Mouse (Mus musculus): Measurements from ENCODE around the gene Calcr. TPM values are rescaled to one million over a fixed set of nuclear protein-coding genes. Genes with fewer than 3 reads are reported as not detected.

The Calcr gene
- 0.31 and 0.41 TPM in 2 replicates for polyA plus RNA-seq (2012; rRNA removed)

GRCm38 (mm10) chr6:3764230-3764764, at the start of gene Calcr:
Gene Calcr (minus strand): TSS chr6:3764714.
- TF ChIP-seq POLR2A (IDR thresholded peaks at IDR 0.05; ENCODE audit: control insufficient read depth, extremely low read depth, insufficient read depth, low read length, poor library complexity) (no peak), CTCF (IDR thresholded peaks at IDR 0.05; ENCODE audit: borderline replicate concordance, control insufficient read depth, extremely low read depth, insufficient read depth, low read length, poor library complexity) (no peak)
- WGBS: 12% methylated on average over 12 of the region's 12 CpGs
- Histone ChIP-seq H3K27ac (ENCODE audit: control insufficient read depth, insufficient read depth, low read length) (no peak within 1 kb of the TSS), H3K4me3 (ENCODE audit: control insufficient read depth, insufficient read depth, low read length) (no peak within 1 kb of the TSS), H3K4me1 (replicated peaks; ENCODE audit: control insufficient read depth, insufficient read depth, low read length) (no peaks in the 10 kb centered on the region), H3K27me3 (ENCODE audit: control insufficient read depth, insufficient read depth, low read length) (no peaks in the 10 kb centered on the region; the same call in 1 of the 2 replicates), H3K36me3 (ENCODE audit: control insufficient read depth, insufficient read depth, low read length) (no peaks in the 10 kb centered on the region)
- DNase-seq: no peak

GRCm38 (mm10) chr6:3767485-3767884, 3.0 kb upstream of the Calcr start:
- Histone ChIP-seq H3K4me1 (replicated peaks; ENCODE audit: control insufficient read depth, insufficient read depth, low read length) (no peaks in the 10 kb centered on the region), H3K4me3 (ENCODE audit: control insufficient read depth, insufficient read depth, low read length) (no peak overlapping the region), H3K27ac (ENCODE audit: control insufficient read depth, insufficient read depth, low read length) (no peak overlapping the region), H3K27me3 (ENCODE audit: control insufficient read depth, insufficient read depth, low read length) (no peaks in the 10 kb centered on the region; the same call in 1 of the 2 replicates), H3K36me3 (ENCODE audit: control insufficient read depth, insufficient read depth, low read length) (no peaks in the 10 kb centered on the region)
- DNase-seq: no peak
- WGBS: 83% methylated on average over 2 of the region's 2 CpGs
- no peak for TF ChIP-seq POLR2A (IDR thresholded peaks at IDR 0.05; ENCODE audit: control insufficient read depth, extremely low read depth, insufficient read depth, low read length, poor library complexity)
- no peak for TF ChIP-seq CTCF (IDR thresholded peaks at IDR 0.05; ENCODE audit: borderline replicate concordance, control insufficient read depth, extremely low read depth, insufficient read depth, low read length, poor library complexity)

- Histone ChIP-seq H3K36me3 (ENCODE audit: control insufficient read depth, insufficient read depth, low read length) (no peaks in the 10 kb centered on the region), H3K4me3 (ENCODE audit: control insufficient read depth, insufficient read depth, low read length) (no peak overlapping the region), H3K27ac (ENCODE audit: control insufficient read depth, insufficient read depth, low read length) (no peak overlapping the region), H3K4me1 (replicated peaks; ENCODE audit: control insufficient read depth, insufficient read depth, low read length) (no peaks in the 10 kb centered on the region), H3K27me3 (ENCODE audit: control insufficient read depth, insufficient read depth, low read length) (no peaks in the 10 kb centered on the region; the same call in 1 of the 2 replicates)
- DNase-seq: no peak
- TF ChIP-seq CTCF (IDR thresholded peaks at IDR 0.05; ENCODE audit: borderline replicate concordance, control insufficient read depth, extremely low read depth, insufficient read depth, low read length, poor library complexity): no peak
- TF ChIP-seq POLR2A (IDR thresholded peaks at IDR 0.05; ENCODE audit: control insufficient read depth, extremely low read depth, insufficient read depth, low read length, poor library complexity): no peak
- WGBS: 3% methylated on average over 39 of the region's 39 CpGs
Observed at GRCm38 (mm10) chr6:3763171-3763967, 1.1 kb downstream of the Calcr start.

- H3K36me3 ChIP-seq (ENCODE audit: control insufficient read depth, insufficient read depth, low read length): no peaks in the 10 kb centered on the region
- TF ChIP-seq CTCF (IDR thresholded peaks at IDR 0.05; ENCODE audit: borderline replicate concordance, control insufficient read depth, extremely low read depth, insufficient read depth, low read length, poor library complexity): no peak
- no peak for TF ChIP-seq POLR2A (IDR thresholded peaks at IDR 0.05; ENCODE audit: control insufficient read depth, extremely low read depth, insufficient read depth, low read length, poor library complexity)
- 81% methylated on average over 3 of the region's 3 CpGs for WGBS
- H3K4me1 ChIP-seq (replicated peaks; ENCODE audit: control insufficient read depth, insufficient read depth, low read length): no peaks in the 10 kb centered on the region
- no peak overlapping the region for H3K4me3 ChIP-seq (ENCODE audit: control insufficient read depth, insufficient read depth, low read length)
- DNase-seq: no peak
- H3K27me3 ChIP-seq (ENCODE audit: control insufficient read depth, insufficient read depth, low read length): no peaks in the 10 kb centered on the region
- H3K27ac ChIP-seq (ENCODE audit: control insufficient read depth, insufficient read depth, low read length): no peak overlapping the region
Observed at GRCm38 (mm10) chr6:3751576-3751975, 12.9 kb downstream of the Calcr start.

GRCm38 (mm10) chr6:3749624-3750023, 14.9 kb downstream of the Calcr start:
- Histone ChIP-seq H3K36me3 (ENCODE audit: control insufficient read depth, insufficient read depth, low read length) (no peaks in the 10 kb centered on the region), H3K27ac (ENCODE audit: control insufficient read depth, insufficient read depth, low read length) (no peak overlapping the region), H3K4me3 (ENCODE audit: control insufficient read depth, insufficient read depth, low read length) (no peak overlapping the region), H3K27me3 (ENCODE audit: control insufficient read depth, insufficient read depth, low read length) (no peaks in the 10 kb centered on the region), H3K4me1 (replicated peaks; ENCODE audit: control insufficient read depth, insufficient read depth, low read length) (no peaks in the 10 kb centered on the region)
- 18% methylated on average over 5 of the region's 5 CpGs for whole genome bisulfite sequencing
- DNase-seq: no peak
- no peak for TF ChIP-seq POLR2A (IDR thresholded peaks at IDR 0.05; ENCODE audit: control insufficient read depth, extremely low read depth, insufficient read depth, low read length, poor library complexity)
- TF ChIP-seq CTCF (IDR thresholded peaks at IDR 0.05; ENCODE audit: borderline replicate concordance, control insufficient read depth, extremely low read depth, insufficient read depth, low read length, poor library complexity): no peak

GRCm38 (mm10) chr6:3745546-3745945, 19.0 kb downstream of the Calcr start:
- WGBS: 13% methylated on average over 2 of the region's 2 CpGs
- H3K27ac ChIP-seq (ENCODE audit: control insufficient read depth, insufficient read depth, low read length): no peak overlapping the region
- H3K4me1 ChIP-seq (replicated peaks; ENCODE audit: control insufficient read depth, insufficient read depth, low read length): no peaks in the 10 kb centered on the region
- no peaks in the 10 kb centered on the region for H3K36me3 ChIP-seq (ENCODE audit: control insufficient read depth, insufficient read depth, low read length)
- no peak overlapping the region for H3K4me3 ChIP-seq (ENCODE audit: control insufficient read depth, insufficient read depth, low read length)
- no peak for DNase-seq
- TF ChIP-seq CTCF (IDR thresholded peaks at IDR 0.05; ENCODE audit: borderline replicate concordance, control insufficient read depth, extremely low read depth, insufficient read depth, low read length, poor library complexity): no peak
- H3K27me3 ChIP-seq (ENCODE audit: control insufficient read depth, insufficient read depth, low read length): no peaks in the 10 kb centered on the region

Measured in thymus, adult 2 months (tissue).